Mouse (Mus musculus) heart, postnatal 4 days (tissue): Measurements from ENCODE around the gene Ntrk3. TPM values are rescaled to one million over a fixed set of nuclear protein-coding genes. Genes with fewer than 3 reads are reported as not detected.

Experiments
- DNase-seq: peaks from one replicate; pipeline ENCODE4 v3.0.0; 2021
- total RNA-seq, 2 experiments: library from RNA; stranded (reverse); gene quantifications; 2 replicates each; pipeline ENCODE4 v1.2.3; 2021

Ntrk3 gene
- total RNA-seq, 2 experiments from 2014 or later: 4.0 to 5.1 TPM

- DNase-seq: no peak
Measured at GRCm38 (mm10) chr7:78179996-78180665, 557.7 kb downstream of the Ntrk3 start.

- DNase-seq: no peak
Measured at GRCm38 (mm10) chr7:78172267-78172955, 565.4 kb downstream of the Ntrk3 start.

GRCm38 (mm10) chr7:78165466-78165865, 572.3 kb downstream of the Ntrk3 start:
- no peak for DNase-seq

GRCm38 (mm10) chr7:78157946-78158345, 579.9 kb downstream of the Ntrk3 start:
- DNase-seq: no peak

GRCm38 (mm10) chr7:78145251-78145650, 592.6 kb downstream of the Ntrk3 start:
- DNase-seq: no peak

GRCm38 (mm10) chr7:78144849-78145248, 593.0 kb downstream of the Ntrk3 start:
- no peak for DNase-seq

- DNase-seq: no peak
Measured at GRCm38 (mm10) chr7:78129966-78130365, 607.8 kb downstream of the Ntrk3 start.

Other genes with a start within 250 kb of the Ntrk3 start
- gene Mrps11, start 45.1 kb upstream of the Ntrk3 start, total RNA-seq: 10 to 100 TPM; 45.5 to 54.2 TPM
- gene Mrpl46, start 45.5 kb upstream of the Ntrk3 start, total RNA-seq: 10 to 100 TPM; 43.4 to 45.1 TPM
- gene Det1, start 109.3 kb upstream of the Ntrk3 start, total RNA-seq: 1 to 10 TPM; 6.1 to 8.6 TPM
- 10 to 100 TPM; 33.4 to 33.7 TPM for gene Aen, start 157.8 kb upstream of the Ntrk3 start, total RNA-seq
- gene Isg20, start 175.4 kb upstream of the Ntrk3 start, total RNA-seq: 1 to 10 TPM; 3.1 to 6.4 TPM